Mouse (Mus musculus) erythroblast, embryonic 14.5 days (primary cell): ENCODE results near the gene Fosb.

ENCODE experiments used
- GATA1 ChIP-seq: IDR thresholded peaks from 2 replicates; pipeline ENCODE4 v1.6.1; 2012; ENCODE audit warnings: low read length, inconsistent platforms, mixed read lengths
- TAL1 ChIP-seq: IDR thresholded peaks from 3 replicates; pipeline ENCODE4 v1.6.1; 2012; ENCODE audit warnings: low read length, inconsistent platforms, mixed read lengths

DNA sequence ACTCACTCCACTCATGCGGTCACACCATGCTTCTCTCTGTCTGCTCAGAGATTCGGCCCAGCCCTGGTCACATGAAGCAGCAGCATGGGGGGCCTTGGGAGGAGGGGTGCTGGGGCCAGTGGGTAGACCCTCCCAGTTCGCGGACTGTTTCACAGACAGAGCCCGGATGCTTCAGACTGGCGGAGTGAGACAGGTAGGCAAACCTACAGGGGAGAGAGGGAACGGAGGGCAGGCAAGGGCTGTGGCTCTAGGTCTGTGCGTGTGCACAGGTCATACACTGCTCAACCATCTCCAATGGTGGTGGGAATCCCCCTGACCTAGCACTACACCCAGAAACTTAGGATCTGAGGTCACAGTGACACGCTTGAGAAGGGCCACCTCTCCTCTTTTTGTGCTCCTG, 9.6 kb upstream of the Fosb start:
- TF ChIP-seq TAL1 (no peak), GATA1 (no peak)
